Mouse (Mus musculus) intestine, embryonic 14.5 days (tissue): Measurements from ENCODE around the gene Tmem108. TPM values are rescaled to one million over a fixed set of nuclear protein-coding genes. Genes with fewer than 3 reads are reported as not detected.

Experiments used
- ATAC-seq: fragments of 200-750 bp; cut with Nextera tagmentation; replicated peaks from 2 replicates; pipeline ENCODE4 v1.8.0; 2017; ENCODE audit warnings: low read depth, moderate number of reproducible peaks, moderate TSS enrichment, moderate library complexity; ENCODE audit not compliant: low FRiP score, low TSS enrichment
- DNase-seq: peaks from one replicate; pipeline ENCODE4 v3.0.0-alpha.2; 2018; ENCODE audit warnings: low spot score
- H3K27ac ChIP-seq: fragments of 300-500 bp; sonication (generic); 2 replicates; pipeline ENCODE4 v1.5.1; 2014; ENCODE audit warnings: low read depth, mild to moderate bottlenecking, control low read depth
- H3K27me3 ChIP-seq: fragments of 300-500 bp; sonication (generic); replicated peaks from 2 replicates; pipeline ENCODE4 v1.6.1; 2014; ENCODE audit warnings: low read length, control low read depth; ENCODE audit not compliant: control insufficient read depth, insufficient read depth
- H3K36me3 ChIP-seq: fragments of 300-500 bp; sonication (generic); 2 replicates; pipeline ENCODE4 v1.6.1; 2014; ENCODE audit warnings: low read length, control low read depth; ENCODE audit not compliant: control insufficient read depth, insufficient read depth
- H3K4me1 ChIP-seq: fragments of 300-500 bp; sonication (generic); replicated peaks from 2 replicates; pipeline ENCODE4 v1.6.1; 2014; ENCODE audit warnings: low read length, control low read depth, mixed read lengths; ENCODE audit not compliant: control insufficient read depth, insufficient read depth
- H3K4me2 ChIP-seq: fragments of 300-500 bp; sonication (generic); 2 replicates; pipeline ENCODE4 v1.6.1; 2014; ENCODE audit warnings: low read length
- H3K4me3 ChIP-seq: fragments of 300-500 bp; sonication (generic); 2 replicates; pipeline ENCODE4 v1.5.1; 2014; ENCODE audit warnings: low read depth, low read length, control low read depth, mixed read lengths
- H3K9ac ChIP-seq: fragments of 300-500 bp; sonication (generic); 2 replicates; pipeline ENCODE4 v1.6.1; 2014; ENCODE audit warnings: mild to moderate bottlenecking, low read length
- H3K9me3 ChIP-seq: fragments of 300-500 bp; sonication (generic); 2 replicates; pipeline ENCODE4 v1.6.1; 2016; ENCODE audit warnings: low read length, control low read depth; ENCODE audit not compliant: control insufficient read depth
- WGBS: fragments of 180-500 bp; shearing (Covaris S2); extraction: QIAGEN DNeasy Blood & Tissue Kit; methylation state at CpG from one replicate; pipeline ENCODE4 v1.1.7; 2014; 5-methylcytosine and 5-hydroxymethylcytosine counted together
- polyA plus RNA-seq: library from polyadenylated mRNA; unstranded; fragments of >200 nt; fragmentation: Nextera tagmentation; extraction: Ambion mirVana; gene quantifications from 2 replicates; pipeline ENCODE4 v1.2.1, GENCODE M21; 2014

Gene Tmem108
- polyA plus RNA-seq, 1 experiment from 2014 or later = 21.2 TPM

- Histone ChIP-seq H3K27ac (no peak overlapping the region), H3K9me3 (0 out of 2 replicates have a peak, but pooled peaks cover 4% of the 10 kb centered on the region), H3K4me2 (no peak overlapping the region), H3K4me1 (no peaks in the 10 kb centered on the region), H3K27me3 (no peaks in the 10 kb centered on the region), H3K4me3 (no peak overlapping the region), H3K9ac (no peak overlapping the region), H3K36me3 (no peaks in the 10 kb centered on the region)
- DNase-seq = no peak
- WGBS = 89% methylated on average over 7 of the region's 7 CpGs
- no peak for ATAC-seq
These were observed 167.0 kb downstream of the Tmem108 start for GRCm38 (mm10) chr9:103594423-103595189.

- 76% methylated on average over 4 of the region's 4 CpGs for WGBS
- H3K9me3 ChIP-seq = 0 out of 2 replicates have a peak, but pooled peaks cover 4% of the 10 kb centered on the region
- H3K4me2 ChIP-seq = no peak overlapping the region
- H3K27ac ChIP-seq = no peak overlapping the region
- no peaks in the 10 kb centered on the region for H3K27me3 ChIP-seq
- no peak overlapping the region for H3K9ac ChIP-seq
- ATAC-seq = no peak
- no peaks in the 10 kb centered on the region for H3K4me1 ChIP-seq
- H3K4me3 ChIP-seq = no peak overlapping the region
- no peaks in the 10 kb centered on the region for H3K36me3 ChIP-seq
- no peak for DNase-seq
These were observed 168.6 kb downstream of the Tmem108 start for GRCm38 (mm10) chr9:103593079-103593478.

GRCm38 (mm10) chr9:103591962-103592361, 169.7 kb downstream of the Tmem108 start:
- H3K4me3 ChIP-seq = no peak overlapping the region
- H3K9ac ChIP-seq = no peak overlapping the region
- no peaks in the 10 kb centered on the region for H3K36me3 ChIP-seq
- 0 out of 2 replicates have a peak, but pooled peaks cover 2% of the 10 kb centered on the region for H3K9me3 ChIP-seq
- DNase-seq = no peak
- no peaks in the 10 kb centered on the region for H3K4me1 ChIP-seq
- 94% methylated on average over 4 of the region's 4 CpGs for WGBS
- no peak overlapping the region for H3K4me2 ChIP-seq
- H3K27ac ChIP-seq = no peak overlapping the region
- no peaks in the 10 kb centered on the region for H3K27me3 ChIP-seq
- ATAC-seq = no peak

- no peak for ATAC-seq
- 92% methylated on average over 5 of the region's 5 CpGs for WGBS
- no peaks in the 10 kb centered on the region for H3K27me3 ChIP-seq
These were observed 170.8 kb downstream of the Tmem108 start for GRCm38 (mm10) chr9:103590801-103591200.

GRCm38 (mm10) chr9:103584865-103585264, 176.8 kb downstream of the Tmem108 start:
- ATAC-seq (no peak), DNase-seq (no peak)
- H3K4me3 ChIP-seq = no peak overlapping the region
- H3K36me3 ChIP-seq = no peaks in the 10 kb centered on the region
- no peaks in the 10 kb centered on the region for H3K27me3 ChIP-seq
- no peaks in the 10 kb centered on the region for H3K4me1 ChIP-seq
- H3K9ac ChIP-seq = no peak overlapping the region
- H3K4me2 ChIP-seq = no peak overlapping the region
- WGBS = 90% methylated on average over 4 of the region's 4 CpGs
- no peaks in the 10 kb centered on the region for H3K9me3 ChIP-seq
- no peak overlapping the region for H3K27ac ChIP-seq

More at GRCm38 (mm10) chr9:103590801-103591200, 170.8 kb downstream of the Tmem108 start:
- Histone ChIP-seq H3K4me2 (no peak overlapping the region), H3K4me3 (no peak overlapping the region), H3K36me3 (no peaks in the 10 kb centered on the region), H3K9me3 (no peaks in the 10 kb centered on the region), H3K4me1 (no peaks in the 10 kb centered on the region), H3K27ac (no peak overlapping the region), H3K9ac (no peak overlapping the region)
- DNase-seq = no peak

GRCm38 (mm10) chr9:103582249-103582961, 179.2 kb downstream of the Tmem108 start:
- Histone ChIP-seq H3K36me3 (no peaks in the 10 kb centered on the region), H3K9ac (no peak overlapping the region), H3K9me3 (no peaks in the 10 kb centered on the region), H3K27me3 (no peaks in the 10 kb centered on the region), H3K27ac (no peak overlapping the region), H3K4me3 (no peak overlapping the region), H3K4me2 (no peak overlapping the region), H3K4me1 (no peaks in the 10 kb centered on the region)
- DNase-seq (no peak), ATAC-seq (no peak)
- 89% methylated on average over 10 of the region's 10 CpGs for WGBS

GRCm38 (mm10) chr9:103580621-103581020, 181.0 kb downstream of the Tmem108 start:
- WGBS = 91% methylated on average over 6 of the region's 6 CpGs
- no peaks in the 10 kb centered on the region for H3K36me3 ChIP-seq
- no peak overlapping the region for H3K4me3 ChIP-seq
- ATAC-seq = no peak
- no peak overlapping the region for H3K4me2 ChIP-seq
- H3K9me3 ChIP-seq = no peaks in the 10 kb centered on the region
- H3K27ac ChIP-seq = no peak overlapping the region
- H3K9ac ChIP-seq = no peak overlapping the region
- no peaks in the 10 kb centered on the region for H3K4me1 ChIP-seq
- no peaks in the 10 kb centered on the region for H3K27me3 ChIP-seq
- DNase-seq = no peak

- H3K27me3 ChIP-seq = no peaks in the 10 kb centered on the region
- no peaks in the 10 kb centered on the region for H3K9me3 ChIP-seq
- H3K4me1 ChIP-seq = no peaks in the 10 kb centered on the region
- no peak overlapping the region for H3K9ac ChIP-seq
- WGBS = 85% methylated on average over 4 of the region's 4 CpGs
- no peak overlapping the region for H3K27ac ChIP-seq
- ATAC-seq (no peak), DNase-seq (no peak)
- no peak overlapping the region for H3K4me3 ChIP-seq
- H3K36me3 ChIP-seq = no peaks in the 10 kb centered on the region
- no peak overlapping the region for H3K4me2 ChIP-seq
These were observed 181.5 kb downstream of the Tmem108 start for GRCm38 (mm10) chr9:103580186-103580585.
